Mouse (Mus musculus) adrenal gland (tissue): ENCODE measurements around the gene Shf.

ENCODE experiments used
- intact Hi-C: fragments of 180-260 bp; cut with DNase I; formaldehyde crosslinking; loops from one replicate; pipeline ENCODE4 v1.15.1; 2025
- long read RNA-seq, 2 experiments: library from polyadenylated mRNA; unstranded; transcript quantifications; one replicate each; pipeline ENCODE4 v2.0.0; 2020; ENCODE audit warnings: borderline replicate concordance in 1 of 2; ENCODE audit not compliant: insufficient replicate concordance in 1 of 2

Shf gene
- long read RNA-seq, experiment 1, partial matches to known transcripts, result 0 of 1 reads
- long read RNA-seq, experiment 1, other reads (novel, unspliced or antisense), result 0 of 1 reads
- long read RNA-seq, experiment 2, result 0 reads

DNA sequence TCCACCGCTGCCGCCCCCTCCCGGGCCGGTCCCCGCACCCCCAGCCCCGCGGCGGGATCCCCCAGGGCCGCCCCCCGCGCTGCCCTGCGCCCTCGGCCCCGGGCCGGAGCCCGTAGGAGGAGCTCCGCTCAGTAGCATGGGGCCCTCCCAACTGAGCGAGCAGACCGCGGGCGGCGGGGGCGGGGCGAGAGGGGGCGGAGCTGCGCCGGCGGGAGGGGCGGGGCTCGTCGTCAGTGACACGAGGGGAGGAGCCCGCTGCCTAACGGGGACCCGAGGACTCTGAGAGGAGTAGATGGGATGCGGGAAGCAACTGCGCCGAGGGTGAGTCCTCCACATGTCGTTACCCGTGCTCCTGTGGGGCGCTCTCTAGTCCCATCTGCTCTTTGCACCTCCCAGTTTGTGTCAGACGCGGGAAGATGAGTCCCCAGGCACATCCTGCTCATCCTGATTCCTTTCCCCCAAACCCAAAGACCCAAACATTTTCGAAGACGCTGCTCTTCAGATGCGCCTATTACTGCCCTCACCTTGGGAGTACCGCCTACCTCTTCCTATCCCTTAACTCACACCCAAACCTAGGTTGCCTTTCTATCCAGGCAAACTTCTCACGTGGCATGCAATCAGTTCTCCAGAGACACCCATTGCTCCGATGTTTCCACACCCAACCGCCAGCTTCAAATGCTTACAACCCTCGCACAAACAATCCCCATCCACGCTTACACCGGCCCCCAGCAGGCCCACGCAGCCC is at the start of gene Shf:
TSS of gene Shf (minus strand) at position 168 of the 745 bp plus-strand sequence.
- intact Hi-C loops, result no loop called here

DNA sequence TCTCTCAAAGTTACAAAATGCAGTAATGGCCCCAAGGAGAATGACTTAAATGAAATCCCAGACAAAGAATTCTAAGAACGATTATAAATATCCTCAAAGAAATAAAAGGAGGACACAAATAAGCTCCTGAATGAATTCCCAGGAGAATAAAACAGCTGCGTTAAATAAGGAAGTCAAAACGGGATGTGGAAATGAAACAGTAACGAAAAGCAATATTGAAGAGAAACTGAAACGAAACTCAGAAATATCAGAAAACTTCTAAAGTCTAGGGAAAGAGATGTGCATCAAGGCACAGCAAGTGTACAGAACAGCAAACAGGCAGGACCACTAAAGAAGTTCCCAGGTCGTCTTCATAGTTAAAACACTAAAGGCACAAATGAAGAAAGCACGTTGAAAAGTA is 40.0 kb upstream of the Shf start:
- intact Hi-C loops, result no loop called here

DNA sequence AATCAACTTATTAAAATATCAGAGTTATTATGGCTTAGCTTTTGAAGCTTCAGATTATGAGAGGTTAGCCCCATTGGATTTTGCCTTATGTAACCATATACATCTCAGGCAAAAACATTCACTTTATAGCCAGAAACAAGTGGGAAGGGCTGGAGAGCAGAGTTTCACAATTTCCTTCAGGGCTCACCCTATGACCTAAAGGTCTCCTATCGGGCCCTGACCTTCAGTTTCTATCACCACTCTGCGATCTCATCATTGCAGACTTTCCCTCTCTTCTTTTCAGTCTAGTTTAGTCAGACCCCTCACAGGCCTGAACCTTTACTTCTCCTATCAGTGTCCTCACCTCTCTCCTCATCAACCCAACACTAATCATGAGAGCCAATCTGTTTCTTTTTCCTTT is 38.6 kb upstream of the Shf start:
- intact Hi-C loops, result no loop called here

DNA sequence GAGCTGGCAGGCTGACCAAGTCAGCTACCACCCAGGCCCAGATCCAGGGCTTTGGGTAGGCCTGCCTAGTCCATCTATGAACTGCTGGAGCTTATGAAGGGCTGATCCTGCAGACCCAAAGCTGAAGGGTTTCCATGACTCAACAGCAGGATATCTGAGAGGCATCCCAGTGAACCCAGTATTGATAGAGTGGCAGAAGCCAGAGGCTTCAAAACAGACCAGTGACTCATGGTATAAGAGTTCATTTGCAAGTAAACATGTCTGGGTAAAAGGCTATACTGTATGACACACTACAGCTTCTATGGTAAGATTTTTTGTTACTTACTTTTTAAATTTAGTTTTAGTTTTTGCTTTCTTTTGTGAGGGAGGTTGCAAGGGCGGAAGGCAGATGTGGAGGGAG is 27.2 kb upstream of the Shf start:
- intact Hi-C loops, result no loop called here

DNA sequence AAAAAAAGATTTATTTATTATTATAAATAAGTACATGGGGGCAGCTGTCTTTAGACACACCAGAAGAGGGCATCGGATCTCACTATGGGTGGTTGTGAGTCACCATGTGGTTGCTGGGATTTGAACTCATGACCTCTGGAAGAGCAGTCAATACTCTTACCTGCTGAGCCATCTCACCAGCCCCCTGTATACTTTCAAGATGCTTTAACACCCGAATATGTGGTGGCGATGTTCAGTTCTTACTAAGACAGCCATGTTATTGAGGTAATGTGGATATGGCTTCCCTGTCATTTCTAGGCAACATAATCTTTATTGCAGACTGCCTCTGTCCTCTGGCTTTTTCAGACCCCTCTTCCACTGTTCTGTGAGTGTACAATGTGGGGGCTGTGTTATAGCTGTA is 18.2 kb upstream of the Shf start:
- intact Hi-C loops, result loop anchor here (10.0 kb wide), 1 partner anchor 238 kb away; no protein-coding TSS in a partner anchor

DNA sequence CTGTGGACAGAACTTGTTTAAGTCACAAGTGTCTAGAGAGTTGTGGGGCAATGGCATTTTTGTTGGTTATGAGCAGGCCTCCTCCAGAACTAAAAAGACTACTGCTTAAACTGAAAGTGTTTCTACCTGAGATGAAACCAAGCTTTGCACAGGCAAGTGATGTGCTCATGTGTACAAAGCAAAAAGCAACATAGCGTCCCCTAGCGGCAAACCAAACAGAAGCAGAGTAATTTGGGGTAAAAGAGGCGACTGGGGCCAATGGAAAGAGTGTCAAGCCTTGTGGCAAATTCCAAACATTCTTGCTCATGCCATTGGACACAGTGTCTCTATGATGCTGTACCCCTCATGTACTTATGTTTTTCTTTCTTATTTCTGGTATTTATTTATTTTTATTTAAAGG is 16.1 kb upstream of the Shf start:
- intact Hi-C loops, result loop anchor here (10.0 kb wide), 1 partner anchor 240 kb away; no protein-coding TSS in a partner anchor

DNA sequence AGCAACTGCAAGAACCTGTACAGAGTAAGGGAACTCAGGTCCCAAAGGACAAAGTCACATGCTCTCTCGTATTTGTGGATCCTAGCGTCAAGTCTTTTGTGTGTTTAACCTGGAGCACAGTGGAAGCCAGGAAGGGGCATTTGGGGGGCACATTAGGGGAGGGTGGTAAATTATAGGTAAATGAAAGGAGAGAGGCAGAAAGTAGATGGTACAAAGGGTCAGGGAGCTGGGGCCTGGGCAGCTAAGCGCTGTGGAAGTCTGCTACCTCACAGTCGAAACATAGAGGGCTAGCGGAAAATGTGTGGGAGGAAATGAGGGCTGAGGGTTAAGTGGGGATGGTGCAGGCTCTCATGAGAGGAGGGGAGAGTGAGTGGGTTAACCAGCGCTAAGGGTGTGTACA is 13.2 kb upstream of the Shf start:
- intact Hi-C loops, result loop anchor here (5.0 to 10.0 kb wide), 3 partner anchors 85 to 243 kb away; no protein-coding TSS in a partner anchor

DNA sequence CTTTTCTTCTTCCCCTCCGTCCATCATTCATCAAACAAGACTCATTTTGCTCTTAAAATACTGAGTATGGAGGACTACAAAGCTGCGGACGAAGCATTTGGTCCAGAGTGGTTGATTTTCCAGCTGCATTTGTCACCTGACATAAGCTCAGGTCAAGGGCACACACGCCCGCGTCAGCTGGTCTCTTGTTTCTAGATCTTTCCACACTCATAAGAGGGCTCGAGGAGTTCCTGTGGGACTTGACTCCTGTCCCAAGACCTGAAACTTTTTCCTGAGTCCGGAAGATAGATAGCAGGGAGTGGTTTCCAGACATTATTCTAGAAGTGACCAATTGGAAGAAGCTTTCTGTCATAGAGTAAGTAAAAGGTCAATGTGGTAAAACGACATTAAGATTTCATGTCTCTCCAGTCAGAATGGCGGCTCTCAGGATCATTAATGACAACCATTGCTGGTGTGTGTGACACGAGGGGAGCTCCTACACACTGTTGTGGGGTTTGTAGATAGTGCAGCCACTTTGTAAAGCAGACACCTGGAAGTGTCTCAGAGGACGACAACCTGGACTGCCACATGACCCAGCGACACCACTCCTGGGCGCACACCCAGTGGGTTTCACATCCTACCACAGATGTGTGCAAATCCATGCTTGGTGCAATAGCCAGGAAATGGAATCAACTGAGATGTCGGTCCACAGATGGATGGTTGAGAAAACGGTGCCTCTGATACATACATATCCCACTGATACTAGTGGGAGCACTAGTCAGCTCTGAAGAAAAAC is 12.6 kb upstream of the Shf start:
- intact Hi-C loops, result loop anchor here (5.0 to 10.0 kb wide), 3 partner anchors 86 to 243 kb away; no protein-coding TSS in a partner anchor

DNA sequence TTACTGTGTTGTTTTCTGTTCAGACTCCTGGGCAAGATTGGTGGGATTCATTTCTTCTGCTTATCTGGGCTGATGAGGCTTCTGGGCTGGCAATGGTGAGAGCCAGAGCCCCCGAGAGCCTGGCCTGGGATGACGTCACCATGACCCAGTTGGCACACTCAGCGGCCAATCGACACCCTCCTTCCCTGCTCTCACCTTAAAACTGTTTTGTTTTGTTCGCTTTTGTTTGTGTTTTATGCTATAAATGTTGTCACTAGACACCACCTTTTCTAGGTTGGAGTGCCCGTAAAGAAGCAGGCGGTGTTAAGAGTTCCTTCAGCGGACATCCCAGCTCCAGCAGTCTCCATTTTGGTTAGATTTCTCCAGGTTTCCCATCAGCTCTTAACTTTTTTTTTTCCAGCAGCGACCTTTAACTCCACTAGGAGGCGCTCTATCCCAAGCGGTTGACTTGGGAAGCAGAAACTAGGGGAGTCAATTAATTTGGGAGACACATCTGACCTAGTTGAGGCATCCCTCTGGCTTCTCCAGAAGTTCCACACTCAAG is 11.9 kb upstream of the Shf start:
- intact Hi-C loops, result loop anchor here (5.0 to 10.0 kb wide), 3 partner anchors 86 to 244 kb away; no protein-coding TSS in a partner anchor

DNA sequence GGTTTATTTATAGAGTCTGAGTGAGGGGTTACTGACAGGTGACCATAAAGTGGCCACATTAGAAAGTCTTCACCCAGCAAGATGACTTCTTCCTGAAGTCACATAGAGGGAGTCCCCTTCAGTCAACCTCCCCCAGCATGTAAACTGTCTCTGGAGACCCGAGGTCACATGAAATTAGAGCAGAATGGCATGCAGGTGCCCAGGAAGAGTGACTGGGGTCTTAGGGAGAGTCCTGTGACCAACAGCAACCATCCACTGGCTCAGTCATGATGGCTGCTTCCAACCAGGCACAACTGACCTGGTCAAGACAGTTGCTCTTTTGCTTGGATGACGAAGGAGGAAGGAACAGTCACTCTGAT is 10.3 kb upstream of the Shf start:
- intact Hi-C loops, result loop anchor here (5.0 kb wide), 2 partner anchors 137 to 182 kb away; no protein-coding TSS in a partner anchor

DNA sequence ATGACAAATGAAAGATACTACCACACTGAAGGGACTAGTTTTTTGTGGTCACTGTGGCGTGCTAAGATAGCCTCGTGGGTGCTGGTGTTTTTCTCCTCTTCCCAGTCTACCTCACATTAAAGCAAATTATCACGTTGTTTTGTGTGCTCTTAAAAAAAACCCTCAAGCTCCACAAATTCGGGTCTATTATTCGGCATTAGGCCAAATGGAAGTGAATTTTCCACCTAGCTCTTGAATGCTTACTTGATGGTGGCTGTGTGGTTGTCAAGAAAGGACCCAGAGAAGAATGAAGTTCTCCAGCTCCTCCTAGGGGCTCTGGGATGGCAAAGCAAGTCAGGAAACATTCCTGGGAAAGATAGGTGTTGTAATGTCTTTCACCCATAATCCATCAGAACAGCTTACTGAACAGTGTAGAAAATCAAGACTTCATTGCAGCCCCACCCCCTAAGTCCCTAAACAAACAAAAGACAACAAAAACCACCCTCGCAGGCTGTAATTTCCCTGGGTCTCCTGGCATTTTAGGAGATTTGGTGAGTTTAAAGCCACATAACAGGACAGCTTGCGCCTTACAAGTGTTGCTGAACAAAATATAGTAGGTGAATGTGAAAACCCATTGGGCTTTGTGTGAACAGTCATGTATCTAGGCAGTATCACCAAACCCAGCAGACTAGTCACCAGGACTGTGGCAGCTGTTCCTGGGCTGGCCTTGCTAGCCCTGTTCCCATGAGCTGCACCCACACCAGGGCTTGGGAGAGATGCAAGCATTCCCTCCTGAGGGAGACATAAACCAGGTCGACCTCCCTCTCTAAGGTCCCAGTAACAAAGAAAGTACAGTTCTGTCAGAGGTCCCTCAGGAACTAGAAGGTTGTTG is 9.7 kb upstream of the Shf start:
- intact Hi-C loops, result loop anchor here (5.0 kb wide), 2 partner anchors 136 to 181 kb away; no protein-coding TSS in a partner anchor

DNA sequence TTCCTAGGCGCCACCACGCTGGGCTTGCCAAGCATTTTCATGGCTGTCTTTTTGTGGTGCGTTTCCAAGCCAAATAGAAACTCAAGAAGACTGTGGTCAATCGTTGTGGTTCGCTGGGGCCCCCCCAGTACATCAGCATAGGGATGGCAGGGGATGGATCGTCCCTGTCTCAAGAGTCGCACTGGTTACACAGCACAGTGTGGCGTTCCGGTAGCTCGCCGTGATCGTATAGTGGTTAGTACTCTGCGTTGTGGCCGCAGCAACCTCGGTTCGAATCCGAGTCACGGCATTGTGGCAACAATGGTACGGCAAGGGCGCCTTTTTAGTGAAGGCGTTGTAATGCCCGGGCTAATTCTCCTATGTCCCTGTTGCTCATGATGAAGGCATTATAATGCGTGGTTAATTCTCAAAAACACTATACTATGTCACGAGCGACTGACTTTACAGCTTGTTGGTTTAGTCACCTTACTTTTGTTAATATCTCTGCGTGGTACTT is 8.8 kb upstream of the Shf start:
- intact Hi-C loops, result loop anchor here (5.0 kb wide), 2 partner anchors 135 to 180 kb away; no protein-coding TSS in a partner anchor

DNA sequence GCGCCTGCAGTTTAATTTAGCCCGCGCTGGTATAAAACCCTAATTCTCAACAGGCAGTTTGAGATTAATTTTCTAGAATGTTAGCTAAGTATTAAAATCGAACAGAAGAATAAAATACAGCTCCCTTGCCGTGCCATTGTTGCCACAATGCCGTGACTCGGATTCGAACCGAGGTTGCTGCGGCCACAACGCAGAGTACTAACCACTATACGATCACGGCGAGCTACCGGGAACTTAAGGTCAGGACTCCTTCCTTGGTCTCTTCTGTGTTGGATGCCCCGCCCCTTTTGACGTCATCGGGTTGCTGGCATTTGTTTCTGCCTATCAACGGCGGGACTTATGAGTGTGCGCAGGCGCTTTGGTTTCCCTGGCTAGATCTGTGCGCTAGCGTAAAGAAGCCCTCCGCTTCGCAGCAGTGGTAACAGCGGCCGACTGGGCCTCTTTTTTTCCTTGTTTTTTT is 8.3 kb upstream of the Shf start:
- intact Hi-C loops, result loop anchor here (5.0 kb wide), 2 partner anchors 135 to 180 kb away; no protein-coding TSS in a partner anchor

DNA sequence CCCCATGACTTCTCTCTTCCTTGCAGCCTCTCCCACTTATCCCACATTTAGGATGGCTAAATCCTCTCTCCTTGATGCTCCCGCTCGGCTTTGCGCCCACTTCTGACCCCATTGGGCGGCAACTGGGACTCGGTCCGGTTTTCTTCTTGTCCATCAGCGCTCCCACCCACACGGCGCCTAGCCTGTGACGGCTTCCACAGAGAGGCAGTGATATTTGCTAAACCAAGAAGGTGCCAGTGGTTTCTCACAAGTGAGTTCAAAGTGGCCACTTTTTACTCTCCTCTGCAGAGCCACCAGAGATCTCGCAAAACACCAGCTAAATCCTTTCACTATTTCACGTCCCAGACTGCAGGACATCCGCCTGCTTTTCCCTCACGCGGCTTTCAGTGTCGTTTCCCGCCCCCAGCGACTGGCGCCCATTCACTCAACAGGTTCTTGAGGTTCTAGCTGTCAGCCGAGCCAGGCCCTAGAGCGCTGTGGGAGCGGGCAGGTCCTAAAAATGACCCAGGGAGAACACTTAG is 7.1 kb upstream of the Shf start:
- intact Hi-C loops, result loop anchor here (5.0 kb wide), 2 partner anchors 134 to 179 kb away; no protein-coding TSS in a partner anchor

DNA sequence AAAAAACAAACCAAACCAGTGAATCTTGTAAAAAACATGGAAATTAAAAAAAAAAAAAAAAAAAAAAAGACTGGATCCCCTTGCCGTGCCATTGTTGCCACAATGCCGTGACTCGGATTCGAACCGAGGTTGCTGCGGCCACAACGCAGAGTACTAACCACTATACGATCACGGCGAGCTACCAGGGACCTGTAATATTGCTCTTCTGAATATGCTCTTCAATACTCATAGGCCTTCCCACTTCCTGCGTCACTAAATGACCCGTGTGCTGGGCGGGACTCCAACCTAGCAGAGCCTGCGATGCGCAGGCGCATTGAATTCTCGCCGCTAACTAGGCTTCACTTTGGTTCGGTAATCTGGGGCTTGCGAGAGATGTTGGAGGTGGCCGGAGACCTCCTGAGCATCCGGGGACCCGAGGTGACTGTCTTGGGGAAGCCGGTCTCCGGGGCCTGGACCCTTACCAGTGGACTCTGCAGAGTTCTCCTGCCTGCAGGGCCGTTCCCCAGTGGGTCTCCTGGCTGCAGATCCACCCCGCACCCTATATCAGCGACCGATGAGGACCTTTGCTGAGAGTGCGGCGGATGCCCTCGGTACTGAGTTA is 6.5 kb upstream of the Shf start:
- intact Hi-C loops, result loop anchor here (2.0 to 5.0 kb wide), 3 partner anchors 27 to 178 kb away; no protein-coding TSS in a partner anchor

DNA sequence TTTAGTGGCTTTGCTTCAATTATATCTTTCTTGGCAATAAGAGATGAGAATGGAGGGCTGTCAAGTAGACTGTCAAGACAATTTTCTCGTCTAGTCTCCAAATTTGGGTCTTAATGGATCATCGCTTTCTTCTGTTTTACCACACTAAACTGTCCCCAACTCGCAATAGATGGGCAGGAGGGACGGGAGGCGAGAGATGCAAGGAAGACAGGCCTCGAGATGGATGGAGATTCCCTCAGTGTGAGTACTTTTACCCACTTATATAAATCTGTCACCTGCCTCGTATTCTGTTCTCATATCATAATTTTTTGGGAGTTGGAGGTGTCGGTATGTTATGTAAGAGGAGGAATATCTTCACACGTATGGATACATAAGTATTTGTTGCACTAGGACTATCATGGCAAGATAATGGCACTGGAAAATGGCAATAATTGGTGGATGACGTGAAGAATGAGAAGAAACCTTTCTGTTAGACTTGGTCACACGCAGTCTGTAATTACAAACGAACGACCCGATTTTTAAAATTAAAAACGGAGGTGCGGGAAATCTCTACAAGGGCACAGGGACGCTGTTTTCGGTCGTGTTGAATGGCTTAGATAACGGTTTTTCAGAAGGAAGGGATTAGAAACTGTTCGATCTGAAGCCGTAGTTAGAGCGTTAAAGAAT is 5.8 kb upstream of the Shf start:
- intact Hi-C loops, result loop anchor here (2.0 to 5.0 kb wide), 3 partner anchors 26 to 177 kb away; no protein-coding TSS in a partner anchor

DNA sequence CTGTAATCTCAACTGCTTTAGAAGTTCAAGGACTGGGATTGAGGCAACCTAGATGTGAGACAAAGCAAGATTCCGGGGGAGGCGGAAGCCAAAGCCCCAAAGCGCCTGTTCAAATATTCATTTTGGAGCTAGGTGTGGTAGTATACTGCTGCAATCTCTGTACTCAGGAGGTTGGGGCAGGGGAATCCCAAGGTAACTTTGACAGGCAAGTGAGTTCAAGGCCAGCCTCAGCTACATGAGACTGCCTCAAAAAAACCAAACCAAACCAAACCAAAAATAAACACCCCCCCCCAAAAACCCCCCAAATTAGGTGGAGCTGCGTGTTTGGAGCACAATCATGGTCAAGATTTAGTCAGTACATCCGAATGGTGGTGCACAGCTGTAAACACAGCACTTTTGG is 5.0 kb upstream of the Shf start:
- intact Hi-C loops, result loop anchor here (2.0 kb wide), 1 partner anchor 25 kb away; no protein-coding TSS in a partner anchor

DNA sequence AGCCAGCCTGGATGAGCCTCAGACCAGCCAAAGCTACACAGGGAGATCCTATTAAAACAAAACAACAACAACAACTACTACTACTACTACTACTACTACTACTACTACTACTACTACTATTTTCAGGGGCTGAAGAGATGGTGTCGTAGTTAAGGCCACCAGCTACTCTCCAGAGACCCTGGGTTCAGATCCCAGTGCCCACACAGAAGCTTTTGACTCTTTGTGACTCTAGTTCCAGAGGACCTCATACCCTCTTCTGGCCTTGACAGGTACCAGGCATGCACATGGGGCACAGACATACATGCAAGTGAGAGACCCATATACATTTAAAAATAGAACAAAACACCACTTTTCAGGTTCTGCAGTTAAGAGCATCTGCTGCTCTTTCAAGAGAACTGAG is 3.6 kb upstream of the Shf start:
- intact Hi-C loops, result no loop called here

DNA sequence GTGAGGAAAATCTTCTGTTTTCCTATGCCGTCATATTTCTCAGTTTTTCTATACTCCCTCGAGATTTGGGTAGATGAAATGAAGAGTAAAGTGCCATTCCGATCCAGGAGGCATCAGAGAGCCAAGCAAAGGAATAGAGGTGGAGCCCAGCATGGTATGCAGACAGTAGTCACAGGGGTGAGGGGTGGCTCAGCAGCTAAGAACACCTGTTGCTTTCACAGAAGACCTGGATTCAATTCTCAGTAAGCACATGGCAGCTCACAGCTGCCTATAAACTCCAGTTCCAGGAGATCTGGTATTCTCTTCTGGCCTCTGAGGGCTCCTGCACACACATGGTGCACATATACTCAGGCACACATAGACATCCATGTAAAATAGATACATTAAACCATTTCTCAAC is 3.1 kb upstream of the Shf start:
- intact Hi-C loops, result no loop called here
